Mouse (Mus musculus) liver, postnatal 0 days (tissue): ENCODE measurements at regions not wholly inside any gene's neighbourhood (a gene's known extent, or its start where the extent isn't known, plus 50 kb on each side); places are given as distances from the start of the nearest gene placed in this dataset.

Experiments used
- CTCF ChIP-seq: sonication (generic); IDR thresholded peaks from 2 replicates; pipeline ENCODE4 v1.5.1; 2016; ENCODE audit warnings: antibody characterized with exemption, low read depth
- EP300 ChIP-seq: IDR thresholded peaks from 2 replicates; pipeline ENCODE4 v1.6.1; 2016; ENCODE audit warnings: antibody characterized with exemption, low read depth, mild to moderate bottlenecking

- no peak for TF ChIP-seq CTCF
- TF ChIP-seq EP300 = no peak
Measured at GRCm38 (mm10) chr4:105299358-105299757, 142.2 kb downstream of the Plpp3 start.
